Mouse (Mus musculus) lung, adult 2 months (tissue): ENCODE measurements around the gene Fam83c.

Experiments used
- CTCF ChIP-seq: fragments of 200-500 bp; IDR thresholded peaks from 2 replicates; pipeline ENCODE4 v1.5.1; 2011; ENCODE audit warnings: mild to moderate bottlenecking, low read length, control low read depth; ENCODE audit not compliant: insufficient read depth
- POLR2A ChIP-seq: fragments of 200-500 bp; IDR thresholded peaks from 2 replicates; pipeline ENCODE4 v1.6.1; 2011; ENCODE audit warnings: low read depth, mild to moderate bottlenecking, control low read depth, low read length, borderline replicate concordance; ENCODE audit errors: extremely low read depth

DNA sequence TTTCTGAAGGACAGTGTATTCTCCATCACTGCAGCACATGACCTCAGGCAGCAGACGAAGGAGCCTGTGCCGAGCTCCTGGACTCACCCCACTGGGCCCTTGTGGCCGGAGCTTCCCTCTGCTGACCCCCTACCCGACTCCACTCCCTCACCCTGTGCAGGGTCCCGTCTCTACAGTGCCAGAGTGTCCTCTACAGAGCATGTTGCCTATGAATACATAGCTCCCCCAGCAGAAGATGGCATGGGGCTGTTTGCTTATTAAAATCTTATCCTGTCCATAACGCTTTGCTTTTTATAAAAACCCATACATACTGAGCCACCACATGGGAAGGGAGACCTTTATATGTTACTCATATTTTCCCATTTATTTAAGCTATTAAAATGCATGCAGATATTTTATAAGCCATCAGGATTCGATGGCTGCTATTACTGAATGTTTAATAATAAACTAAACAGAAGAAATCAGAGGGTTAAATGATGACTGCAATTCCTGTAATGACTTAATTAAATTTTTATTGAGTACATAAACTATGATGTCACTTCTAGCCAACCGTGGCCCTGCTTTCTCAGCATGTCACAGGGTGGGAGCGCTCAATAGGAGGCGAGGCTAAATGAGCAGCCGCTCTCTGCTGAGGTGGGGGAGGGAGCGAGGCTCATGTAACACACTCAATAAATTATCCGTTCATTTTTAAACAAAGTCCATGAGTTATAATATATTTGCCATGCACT is 28.1 kb upstream of the Fam83c start:
- TF ChIP-seq CTCF (no peak), POLR2A (no peak)
